Mouse (Mus musculus): ENCODE results near the gene Robo1. TPM values are rescaled to one million over a fixed set of nuclear protein-coding genes. Genes with fewer than 3 reads are reported as not detected.

The Robo1 gene
- polyA plus RNA-seq, 1 experiment from 2014 or later = 18.2 TPM

GRCm38 (mm10) chr16:72575171-72575570 lies 267.1 kb downstream of the Robo1 start:
- H3K4me3 ChIP-seq (replicated peaks) = no peak overlapping the region
- no peaks in the 10 kb centered on the region for H3K36me3 ChIP-seq
- H3K27ac ChIP-seq = no peak overlapping the region
- ATAC-seq = no peak
- no peaks in the 10 kb centered on the region for H3K27me3 ChIP-seq (replicated peaks)
- 88% methylated on average over 1 of the region's 1 CpGs for WGBS
- no peaks in the 10 kb centered on the region for H3K4me1 ChIP-seq (replicated peaks)
- no peak overlapping the region for H3K9ac ChIP-seq
- no peak overlapping the region for H3K4me2 ChIP-seq (replicated peaks)
- no peaks in the 10 kb centered on the region for H3K9me3 ChIP-seq

GRCm38 (mm10) chr16:72576956-72577355 lies 268.9 kb downstream of the Robo1 start:
- no peak overlapping the region for H3K9ac ChIP-seq
- no peaks in the 10 kb centered on the region for H3K4me1 ChIP-seq (replicated peaks)
- no peaks in the 10 kb centered on the region for H3K9me3 ChIP-seq
- H3K27me3 ChIP-seq (replicated peaks) = no peaks in the 10 kb centered on the region
- no peak overlapping the region for H3K4me2 ChIP-seq (replicated peaks)
- no peak for ATAC-seq
- no peak overlapping the region for H3K4me3 ChIP-seq (replicated peaks)
- no peaks in the 10 kb centered on the region for H3K36me3 ChIP-seq
- 77% methylated on average over 7 of the region's 7 CpGs for WGBS
- H3K27ac ChIP-seq = no peak overlapping the region

- ATAC-seq = no peak
- H3K9ac ChIP-seq = no peak overlapping the region
- H3K4me2 ChIP-seq (replicated peaks) = no peak overlapping the region
- H3K4me3 ChIP-seq (replicated peaks) = no peak overlapping the region
- H3K9me3 ChIP-seq = no peaks in the 10 kb centered on the region
- 75% methylated on average over 11 of the region's 11 CpGs for WGBS
- H3K27me3 ChIP-seq (replicated peaks) = no peaks in the 10 kb centered on the region
- H3K4me1 ChIP-seq (replicated peaks) = no peaks in the 10 kb centered on the region
- no peaks in the 10 kb centered on the region for H3K36me3 ChIP-seq
- no peak overlapping the region for H3K27ac ChIP-seq
Measured at GRCm38 (mm10) chr16:72584454-72585159, 276.5 kb downstream of the Robo1 start.

GRCm38 (mm10) chr16:72585160-72585813 lies 277.2 kb downstream of the Robo1 start:
- no peaks in the 10 kb centered on the region for H3K36me3 ChIP-seq
- ATAC-seq = no peak
- WGBS = 69% methylated on average over 3 of the region's 3 CpGs
- no peak overlapping the region for H3K4me3 ChIP-seq (replicated peaks)
- no peaks in the 10 kb centered on the region for H3K9me3 ChIP-seq
- H3K27ac ChIP-seq = no peak overlapping the region
- no peak overlapping the region for H3K9ac ChIP-seq
- no peaks in the 10 kb centered on the region for H3K4me1 ChIP-seq (replicated peaks)
- no peak overlapping the region for H3K4me2 ChIP-seq (replicated peaks)
- no peaks in the 10 kb centered on the region for H3K27me3 ChIP-seq (replicated peaks)

- H3K9ac ChIP-seq = no peak overlapping the region
- 52% methylated on average over 3 of the region's 3 CpGs for WGBS
- no peak for ATAC-seq
Measured at GRCm38 (mm10) chr16:72587376-72588072, 279.4 kb downstream of the Robo1 start.

GRCm38 (mm10) chr16:72603487-72604206 lies 295.5 kb downstream of the Robo1 start:
- Histone ChIP-seq H3K9me3 (no peaks in the 10 kb centered on the region), H3K4me2 (replicated peaks) (no peak overlapping the region), H3K36me3 (no peaks in the 10 kb centered on the region), H3K9ac (no peak overlapping the region), H3K27me3 (replicated peaks) (no peaks in the 10 kb centered on the region), H3K27ac (no peak overlapping the region), H3K4me1 (replicated peaks) (no peaks in the 10 kb centered on the region), H3K4me3 (replicated peaks) (no peak overlapping the region)
- no peak for ATAC-seq
- WGBS = 72% methylated on average over 4 of the region's 4 CpGs

More at GRCm38 (mm10) chr16:72587376-72588072, 279.4 kb downstream of the Robo1 start:
- Histone ChIP-seq H3K4me3 (replicated peaks) (no peak overlapping the region), H3K9me3 (no peaks in the 10 kb centered on the region), H3K27ac (no peak overlapping the region), H3K4me1 (replicated peaks) (no peaks in the 10 kb centered on the region), H3K27me3 (replicated peaks) (no peaks in the 10 kb centered on the region), H3K4me2 (replicated peaks) (no peak overlapping the region), H3K36me3 (no peaks in the 10 kb centered on the region)

- no peak overlapping the region for H3K4me2 ChIP-seq (replicated peaks)
- no peak overlapping the region for H3K4me3 ChIP-seq (replicated peaks)
- no peaks in the 10 kb centered on the region for H3K27me3 ChIP-seq (replicated peaks)
- no peaks in the 10 kb centered on the region for H3K36me3 ChIP-seq
- no peaks in the 10 kb centered on the region for H3K4me1 ChIP-seq (replicated peaks)
- H3K27ac ChIP-seq = no peak overlapping the region
- no peaks in the 10 kb centered on the region for H3K9me3 ChIP-seq
- no peak overlapping the region for H3K9ac ChIP-seq
- no peak for ATAC-seq
- 24% methylated on average over 6 of the region's 6 CpGs for WGBS
Measured at GRCm38 (mm10) chr16:72605066-72605465, 297.0 kb downstream of the Robo1 start.

GRCm38 (mm10) chr16:72610661-72611112 lies 302.6 kb downstream of the Robo1 start:
- 66% methylated on average over 4 of the region's 4 CpGs for WGBS
- ATAC-seq = no peak

GRCm38 (mm10) chr16:72614898-72615297 lies 306.8 kb downstream of the Robo1 start:
- Histone ChIP-seq H3K27ac (no peak overlapping the region), H3K4me1 (replicated peaks) (no peaks in the 10 kb centered on the region), H3K4me2 (replicated peaks) (no peak overlapping the region), H3K36me3 (no peaks in the 10 kb centered on the region), H3K9me3 (no peaks in the 10 kb centered on the region), H3K9ac (no peak overlapping the region), H3K4me3 (replicated peaks) (no peak overlapping the region), H3K27me3 (replicated peaks) (no peaks in the 10 kb centered on the region)
- 4% methylated on average over 1 of the region's 1 CpGs for WGBS
- peak; percentile 55; the same call in 1 of the 2 replicates for ATAC-seq

More at GRCm38 (mm10) chr16:72610661-72611112, 302.6 kb downstream of the Robo1 start:
- Histone ChIP-seq H3K36me3 (no peaks in the 10 kb centered on the region), H3K9me3 (no peaks in the 10 kb centered on the region), H3K4me3 (replicated peaks) (no peak overlapping the region), H3K27ac (no peak overlapping the region), H3K9ac (no peak overlapping the region), H3K4me1 (replicated peaks) (no peaks in the 10 kb centered on the region), H3K27me3 (replicated peaks) (no peaks in the 10 kb centered on the region), H3K4me2 (replicated peaks) (no peak overlapping the region)

- 51% methylated on average over 2 of the region's 2 CpGs for WGBS
- no peak for ATAC-seq
Measured at GRCm38 (mm10) chr16:72615360-72615759, 307.3 kb downstream of the Robo1 start.

GRCm38 (mm10) chr16:72622371-72622770 lies 314.3 kb downstream of the Robo1 start:
- no peak overlapping the region for H3K27ac ChIP-seq
- 72% methylated on average over 4 of the region's 4 CpGs for WGBS
- no peak overlapping the region for H3K4me3 ChIP-seq (replicated peaks)
- H3K36me3 ChIP-seq = no peaks in the 10 kb centered on the region
- no peak overlapping the region for H3K9ac ChIP-seq
- H3K27me3 ChIP-seq (replicated peaks) = no peaks in the 10 kb centered on the region
- no peaks in the 10 kb centered on the region for H3K4me1 ChIP-seq (replicated peaks)
- H3K4me2 ChIP-seq (replicated peaks) = no peak overlapping the region
- no peak for ATAC-seq
- no peaks in the 10 kb centered on the region for H3K9me3 ChIP-seq

More at GRCm38 (mm10) chr16:72615360-72615759, 307.3 kb downstream of the Robo1 start:
- H3K9me3 ChIP-seq = no peaks in the 10 kb centered on the region
- H3K4me3 ChIP-seq (replicated peaks) = no peak overlapping the region
- no peak overlapping the region for H3K4me2 ChIP-seq (replicated peaks)
- H3K27ac ChIP-seq = no peak overlapping the region
- H3K27me3 ChIP-seq (replicated peaks) = no peaks in the 10 kb centered on the region
- no peaks in the 10 kb centered on the region for H3K4me1 ChIP-seq (replicated peaks)
- no peak overlapping the region for H3K9ac ChIP-seq
- H3K36me3 ChIP-seq = no peaks in the 10 kb centered on the region

GRCm38 (mm10) chr16:72622868-72623267 lies 314.8 kb downstream of the Robo1 start:
- H3K4me2 ChIP-seq (replicated peaks) = no peak overlapping the region
- H3K9me3 ChIP-seq = no peaks in the 10 kb centered on the region
- ATAC-seq = no peak
- no peaks in the 10 kb centered on the region for H3K4me1 ChIP-seq (replicated peaks)
- no peak overlapping the region for H3K4me3 ChIP-seq (replicated peaks)
- no peak overlapping the region for H3K27ac ChIP-seq
- 67% methylated on average over 10 of the region's 10 CpGs for WGBS
- H3K9ac ChIP-seq = no peak overlapping the region
- no peaks in the 10 kb centered on the region for H3K36me3 ChIP-seq
- no peaks in the 10 kb centered on the region for H3K27me3 ChIP-seq (replicated peaks)
